Mouse (Mus musculus) midbrain, embryonic 11.5 days (tissue): ENCODE data around the gene Dennd6a. TPM values are rescaled to one million over a fixed set of nuclear protein-coding genes. Genes with fewer than 3 reads are reported as not detected.
A peak's percentile ranks its signal among the peaks of the same experiment; 100 is the strongest.

Source experiments
- ATAC-seq: fragments of 200-750 bp; cut with Nextera tagmentation; 2 replicates; pipeline ENCODE4 v1.8.0; 2017; ENCODE audit warnings: moderate TSS enrichment, moderate library complexity; ENCODE audit not compliant: low FRiP score
- DNase-seq: peaks from one replicate; pipeline ENCODE4 v3.0.0; 2015; ENCODE audit warnings: low spot score; ENCODE audit errors: missing footprints
- H3K27ac ChIP-seq: fragments of 300-500 bp; sonication (generic); 2 replicates; pipeline ENCODE4 v1.5.1; 2014; ENCODE audit warnings: low read depth, low read length
- H3K27me3 ChIP-seq: fragments of 300-500 bp; sonication (generic); 2 replicates; pipeline ENCODE4 v1.6.1; 2014; ENCODE audit warnings: mild to moderate bottlenecking, low read length, moderate library complexity, mixed read lengths; ENCODE audit not compliant: control insufficient read depth, insufficient read depth
- H3K36me3 ChIP-seq: fragments of 300-500 bp; sonication (generic); 2 replicates; pipeline ENCODE4 v1.6.1; 2014; ENCODE audit warnings: mild to moderate bottlenecking, low read length, moderate library complexity, mixed read lengths; ENCODE audit not compliant: control insufficient read depth, insufficient read depth
- H3K4me1 ChIP-seq: fragments of 300-500 bp; sonication (generic); 2 replicates; pipeline ENCODE4 v1.6.1; 2014; ENCODE audit warnings: low read length; ENCODE audit not compliant: control insufficient read depth, insufficient read depth
- H3K4me2 ChIP-seq: fragments of 300-500 bp; sonication (generic); 2 replicates; pipeline ENCODE4 v1.6.1; 2014; ENCODE audit warnings: mild to moderate bottlenecking, moderate library complexity
- H3K4me3 ChIP-seq: fragments of 300-500 bp; sonication (generic); 2 replicates; pipeline ENCODE4 v1.5.1; 2014; ENCODE audit warnings: low read depth, low read length
- H3K9ac ChIP-seq: fragments of 300-500 bp; sonication (generic); 2 replicates; pipeline ENCODE4 v1.6.1; 2014; ENCODE audit warnings: low read length
- H3K9me3 ChIP-seq: fragments of 300-500 bp; sonication (generic); 2 replicates; pipeline ENCODE4 v1.6.1; 2016; ENCODE audit warnings: low read length; ENCODE audit not compliant: control insufficient read depth
- WGBS: fragments of 180-500 bp; shearing (Covaris S2); extraction: QIAGEN DNeasy Blood & Tissue Kit; methylation state at CpG from one replicate; pipeline ENCODE4 v1.1.7; 2014; 5-methylcytosine and 5-hydroxymethylcytosine counted together
- polyA plus RNA-seq: library from polyadenylated mRNA; unstranded; fragments of >200 nt; fragmentation: Nextera tagmentation; extraction: Ambion mirVana; gene quantifications from 2 replicates; pipeline ENCODE4 v1.2.1, GENCODE M21; 2014

Dennd6a gene
- polyA plus RNA-seq, 1 experiment from 2014 or later = 39.7 TPM

GRCm38 (mm10) chr14:26626605-26627140 is 53.0 kb downstream of the Dennd6a start:
- no peaks in the 10 kb centered on the region for H3K9me3 ChIP-seq
- no peak overlapping the region for H3K4me3 ChIP-seq
- 93% methylated on average over 5 of the region's 5 CpGs for WGBS
- peaks cover 11% of the 10 kb centered on the region; the same call in 1 of the 2 replicates for H3K36me3 ChIP-seq
- no peak overlapping the region for H3K9ac ChIP-seq
- DNase-seq (no peak), ATAC-seq (no peak)
- H3K27me3 ChIP-seq = no peaks in the 10 kb centered on the region
- H3K4me2 ChIP-seq = no peak overlapping the region
- H3K27ac ChIP-seq = no peak overlapping the region
- no peaks in the 10 kb centered on the region for H3K4me1 ChIP-seq

- H3K4me3 ChIP-seq = peak overlapping the region; percentile 94
- no peaks in the 10 kb centered on the region for H3K9me3 ChIP-seq
- no peaks in the 10 kb centered on the region for H3K36me3 ChIP-seq
- WGBS = 36% methylated on average over 17 of the region's 17 CpGs
- H3K4me2 ChIP-seq = peak overlapping the region; percentile 85
- H3K4me1 ChIP-seq = peaks cover 10% of the 10 kb centered on the region; the same call in 1 of the 2 replicates
- peak overlapping the region; percentile 61 for H3K9ac ChIP-seq
- ATAC-seq (no peak; the same call in 1 of the 2 replicates), DNase-seq (peak; percentile 90)
- no peaks in the 10 kb centered on the region for H3K27me3 ChIP-seq
- H3K27ac ChIP-seq = peak overlapping the region; percentile 92
Measured at GRCm38 (mm10) chr14:26637025-26637850, 63.6 kb downstream of the Dennd6a start.

GRCm38 (mm10) chr14:26637851-26638707 is 64.4 kb downstream of the Dennd6a start, which contains the start of gene Arf4:
Arf4 (plus strand) TSS chr14:26638074.
- H3K27ac ChIP-seq = peak within 1 kb of the TSS; percentile 92
- H3K4me1 ChIP-seq = peaks cover 10% of the 10 kb centered on the region; the same call in 1 of the 2 replicates
- no peaks in the 10 kb centered on the region for H3K36me3 ChIP-seq
- no peaks in the 10 kb centered on the region for H3K27me3 ChIP-seq
- ATAC-seq = peak; percentile 98
- WGBS = under 1% methylated on average over 83 of the region's 83 CpGs
- peak within 1 kb of the TSS; percentile 94 for H3K4me3 ChIP-seq
- H3K9me3 ChIP-seq = no peaks in the 10 kb centered on the region
- peak within 1 kb of the TSS; percentile 96 for H3K9ac ChIP-seq
- peak within 1 kb of the TSS; percentile 85 for H3K4me2 ChIP-seq
- DNase-seq = peak; percentile 100

DNA sequence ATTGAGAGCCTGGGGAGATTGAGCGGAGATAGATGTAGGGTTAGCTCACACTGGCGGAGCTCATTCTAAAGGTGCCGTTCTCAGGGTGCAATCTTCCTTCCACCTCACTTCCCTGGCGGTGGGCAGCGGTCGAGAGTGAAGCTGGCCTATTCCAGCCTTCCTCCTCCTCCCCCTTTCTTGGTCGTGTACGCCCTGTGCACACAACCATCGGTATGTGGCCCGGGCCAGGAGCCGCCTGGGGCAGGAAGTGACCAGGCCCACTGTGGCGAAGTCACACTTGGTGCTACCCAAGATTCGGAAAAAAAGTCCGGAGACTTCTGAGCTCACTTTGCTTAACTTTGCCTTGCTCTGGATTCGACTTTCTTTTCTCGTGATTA is 65.0 kb downstream of the Dennd6a start:
- H3K27ac ChIP-seq = peak overlapping the region; percentile 92
- peak; percentile 34 for ATAC-seq
- no peaks in the 10 kb centered on the region for H3K27me3 ChIP-seq
- H3K4me1 ChIP-seq = peaks cover 10% of the 10 kb centered on the region; the same call in 1 of the 2 replicates
- H3K9ac ChIP-seq = peak overlapping the region; percentile 96
- WGBS = 0% methylated on average over 16 of the region's 16 CpGs
- H3K4me3 ChIP-seq = peak overlapping the region; percentile 94
- H3K4me2 ChIP-seq = peak overlapping the region; percentile 85
- H3K9me3 ChIP-seq = no peaks in the 10 kb centered on the region
- H3K36me3 ChIP-seq = no peaks in the 10 kb centered on the region
- DNase-seq = no peak

- WGBS = 12% methylated on average over 11 of the region's 11 CpGs
- DNase-seq = peak; percentile 91
- H3K27ac ChIP-seq = no peak overlapping the region
Measured at GRCm38 (mm10) chr14:26639251-26639650, 65.6 kb downstream of the Dennd6a start.

GRCm38 (mm10) chr14:26639961-26640360 is 66.3 kb downstream of the Dennd6a start:
- Histone ChIP-seq H3K27ac (no peak overlapping the region), H3K4me2 (peak overlapping the region; percentile 85), H3K27me3 (no peaks in the 10 kb centered on the region), H3K9me3 (no peaks in the 10 kb centered on the region), H3K4me3 (peak overlapping the region; percentile 94), H3K36me3 (no peaks in the 10 kb centered on the region), H3K4me1 (peaks cover 10% of the 10 kb centered on the region; the same call in 1 of the 2 replicates), H3K9ac (peak overlapping the region; percentile 49)
- no peak for ATAC-seq
- DNase-seq = no peak
- WGBS = 61% methylated on average over 2 of the region's 2 CpGs

More at GRCm38 (mm10) chr14:26639251-26639650, 65.6 kb downstream of the Dennd6a start:
- H3K4me2 ChIP-seq = peak overlapping the region; percentile 85
- H3K9me3 ChIP-seq = no peaks in the 10 kb centered on the region
- ATAC-seq = no peak
- no peaks in the 10 kb centered on the region for H3K36me3 ChIP-seq
- peak overlapping the region; percentile 96 for H3K9ac ChIP-seq
- H3K4me1 ChIP-seq = peaks cover 10% of the 10 kb centered on the region; the same call in 1 of the 2 replicates
- H3K4me3 ChIP-seq = peak overlapping the region; percentile 94
- H3K27me3 ChIP-seq = no peaks in the 10 kb centered on the region

DNA sequence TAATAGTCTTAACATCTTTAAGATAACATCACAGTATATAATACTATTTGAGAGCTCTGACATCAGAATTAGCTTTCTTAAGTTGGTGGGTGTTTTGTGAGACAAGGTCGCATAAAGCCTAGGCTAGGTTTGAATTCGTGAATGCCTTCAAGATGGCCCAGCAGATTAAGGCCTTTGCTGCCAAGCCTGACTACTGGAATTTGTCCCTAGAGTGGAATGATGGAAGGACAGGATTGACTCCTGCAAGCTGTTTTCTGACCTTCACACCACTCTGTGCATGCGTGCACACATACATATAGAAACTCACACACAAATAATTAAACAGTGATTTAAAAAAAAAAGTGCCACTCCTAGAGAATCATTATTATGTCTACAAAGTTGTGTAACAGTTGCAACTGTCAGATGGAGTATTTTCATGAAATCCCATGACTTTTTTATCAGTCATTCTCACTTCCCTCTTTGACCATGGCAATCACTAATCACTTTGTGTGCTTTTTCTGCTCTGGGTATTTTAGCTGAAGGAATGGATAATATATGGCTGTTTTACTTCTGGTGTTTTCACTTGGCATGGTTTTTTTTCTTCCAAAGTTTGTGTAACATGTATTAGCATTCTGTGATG is 69.5 kb downstream of the Dennd6a start:
- no peak overlapping the region for H3K4me2 ChIP-seq
- no peak overlapping the region for H3K4me3 ChIP-seq
- ATAC-seq (no peak), DNase-seq (no peak)
- no peaks in the 10 kb centered on the region for H3K9me3 ChIP-seq
- no peaks in the 10 kb centered on the region for H3K27me3 ChIP-seq
- 77% methylated on average over 3 of the region's 3 CpGs for WGBS
- no peak overlapping the region for H3K27ac ChIP-seq
- H3K4me1 ChIP-seq = peaks cover 11% of the 10 kb centered on the region; the same call in 1 of the 2 replicates
- H3K9ac ChIP-seq = no peak overlapping the region
- H3K36me3 ChIP-seq = no peaks in the 10 kb centered on the region; the same call in 1 of the 2 replicates

DNA sequence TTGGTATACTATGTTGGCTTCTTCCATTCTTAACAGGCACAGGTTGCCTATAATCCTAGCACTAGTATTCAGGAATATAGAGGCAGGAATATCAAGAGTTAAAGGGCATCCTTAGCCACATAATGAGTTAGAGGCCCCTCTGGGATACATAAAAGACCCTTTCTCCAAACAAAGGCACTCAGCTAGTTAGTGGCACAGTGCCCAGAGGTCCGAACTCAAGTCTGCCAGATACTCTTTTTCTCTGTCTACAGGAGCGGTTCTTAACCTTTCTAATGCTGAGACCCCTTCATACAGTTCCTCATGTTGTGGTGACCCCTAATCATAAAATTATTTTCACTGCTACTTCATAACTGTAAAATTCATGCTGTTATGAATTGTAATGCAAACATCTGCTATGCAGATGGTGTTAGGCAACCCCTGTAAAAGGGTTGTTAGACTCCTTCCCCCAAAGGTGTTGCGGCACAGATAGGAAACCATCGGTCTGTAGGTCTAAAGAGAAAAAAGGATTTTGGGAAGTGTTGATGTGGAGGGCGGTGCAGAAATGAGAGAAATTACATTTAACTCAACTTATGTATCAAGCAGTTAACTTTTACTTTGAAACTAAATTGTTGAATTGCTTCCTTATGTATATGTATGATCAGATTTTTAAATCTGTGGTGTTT is 72.5 kb downstream of the Dennd6a start:
- Histone ChIP-seq H3K4me3 (no peak overlapping the region), H3K36me3 (peaks cover 1% of the 10 kb centered on the region; the same call in 1 of the 2 replicates), H3K27ac (no peak overlapping the region), H3K9me3 (no peaks in the 10 kb centered on the region), H3K9ac (no peak overlapping the region), H3K27me3 (no peaks in the 10 kb centered on the region), H3K4me2 (no peak overlapping the region), H3K4me1 (peaks cover 5% of the 10 kb centered on the region; the same call in 1 of the 2 replicates)
- WGBS = 83% methylated on average over 5 of the region's 5 CpGs
- no peak for ATAC-seq
- no peak for DNase-seq
